Mouse (Mus musculus): ENCODE data around the gene Myo1e.

DNA sequence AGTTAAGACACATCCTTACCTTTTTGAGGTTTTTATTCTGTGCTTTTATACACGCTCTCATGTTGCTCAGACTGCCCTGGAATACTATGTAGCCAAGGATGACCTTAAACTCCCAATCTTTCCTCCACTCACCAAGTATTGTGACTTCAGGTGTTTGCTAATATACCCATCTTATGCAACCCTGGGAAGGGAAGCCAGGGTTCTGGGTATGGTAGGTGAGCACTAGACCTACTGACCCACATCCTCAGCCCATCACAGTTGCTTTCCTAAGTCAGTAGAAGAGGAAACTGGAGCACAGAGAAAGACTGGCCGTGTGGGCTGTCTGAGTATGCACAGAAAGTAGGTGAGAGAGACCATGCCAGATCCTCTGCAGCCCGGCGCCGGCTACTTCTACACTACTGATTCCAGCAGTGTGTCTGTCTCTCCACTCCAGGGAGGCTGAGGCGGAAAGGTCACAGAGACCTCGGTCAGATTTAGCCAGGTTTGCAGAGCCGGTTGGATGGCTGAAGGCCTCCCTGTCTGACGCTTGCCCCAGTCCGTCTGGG, 44.4 kb downstream of the Myo1e start:
- TF ChIP-seq CTCF (IDR thresholded peaks at IDR 0.05; ENCODE audit: control insufficient read depth, insufficient read depth, insufficient read length) (no peak), MYOG (IDR thresholded peaks at IDR 0.05; ENCODE audit: control insufficient read depth, extremely low read depth, insufficient read length) (no peak)

Measured in C2C12 (cell line).